Mouse (Mus musculus) forebrain, embryonic 16.5 days (tissue): ENCODE measurements at regions not wholly inside any gene's neighbourhood (a gene's known extent, or its start where the extent isn't known, plus 50 kb on each side); places are given as distances from the start of the nearest gene placed in this dataset.

ENCODE experiments used
- ATAC-seq: fragments of 200-750 bp; cut with Nextera tagmentation; 2 replicates; pipeline ENCODE4 v1.8.0; 2017; ENCODE audit warnings: mild to moderate bottlenecking, moderate library complexity
- H3K27ac ChIP-seq: fragments of 300-500 bp; sonication (generic); 2 replicates; pipeline ENCODE4 v1.5.1; 2014; ENCODE audit warnings: low read length, control low read depth
- H3K27me3 ChIP-seq: fragments of 300-500 bp; sonication (generic); replicated peaks from 2 replicates; pipeline ENCODE4 v1.6.1; 2014; ENCODE audit warnings: low read length; ENCODE audit not compliant: control insufficient read depth, insufficient read depth
- H3K36me3 ChIP-seq: fragments of 300-500 bp; sonication (generic); 2 replicates; pipeline ENCODE4 v1.6.1; 2014; ENCODE audit not compliant: control insufficient read depth, insufficient read depth
- H3K4me1 ChIP-seq: fragments of 300-500 bp; sonication (generic); replicated peaks from 2 replicates; pipeline ENCODE4 v1.6.1; 2014; ENCODE audit warnings: low read length; ENCODE audit not compliant: control insufficient read depth, insufficient read depth
- H3K4me2 ChIP-seq: fragments of 300-500 bp; sonication (generic); 2 replicates; pipeline ENCODE4 v1.6.1; 2014; ENCODE audit warnings: mild to moderate bottlenecking, low read length, control low read depth
- H3K4me3 ChIP-seq: fragments of 300-500 bp; sonication (generic); replicated peaks from 2 replicates; pipeline ENCODE4 v1.5.1; 2014; ENCODE audit warnings: mild to moderate bottlenecking, low read length, control low read depth
- H3K9ac ChIP-seq: fragments of 300-500 bp; sonication (generic); replicated peaks from 2 replicates; pipeline ENCODE4 v1.6.1; 2014; ENCODE audit warnings: low read depth, low read length, control low read depth
- H3K9me3 ChIP-seq: fragments of 300-500 bp; sonication (generic); 2 replicates; pipeline ENCODE4 v1.6.1; 2016; ENCODE audit warnings: low read length; ENCODE audit not compliant: control insufficient read depth
- WGBS: fragments of 180-500 bp; shearing (Covaris S2); extraction: QIAGEN DNeasy Blood & Tissue Kit; methylation state at CpG from one replicate; pipeline ENCODE4 v1.1.7; 2014; 5-methylcytosine and 5-hydroxymethylcytosine counted together

GRCm38 (mm10) chr6:51006074-51006591 lies 351.9 kb upstream of the Npvf start:
- peak; percentile 76 for ATAC-seq
- H3K4me1 ChIP-seq, result peaks cover 18% of the 10 kb centered on the region
- 7% methylated on average over 11 of the region's 11 CpGs for WGBS
- no peak overlapping the region for H3K4me3 ChIP-seq
- no peaks in the 10 kb centered on the region for H3K9me3 ChIP-seq
- peak overlapping the region; percentile 1 for H3K4me2 ChIP-seq
- H3K36me3 ChIP-seq, result no peaks in the 10 kb centered on the region
- no peak overlapping the region for H3K9ac ChIP-seq
- no peak overlapping the region for H3K27ac ChIP-seq
- H3K27me3 ChIP-seq, result no peaks in the 10 kb centered on the region

- Histone ChIP-seq H3K9ac (no peak overlapping the region), H3K4me1 (peaks cover 10% of the 10 kb centered on the region), H3K27me3 (no peaks in the 10 kb centered on the region), H3K9me3 (no peaks in the 10 kb centered on the region), H3K4me2 (no peak overlapping the region), H3K36me3 (no peaks in the 10 kb centered on the region), H3K27ac (no peak overlapping the region), H3K4me3 (no peak overlapping the region)
- no peak for ATAC-seq
- WGBS, result 76% methylated on average over 14 of the region's 14 CpGs
Measured at GRCm38 (mm10) chr6:51009526-51010340, 355.5 kb upstream of the Npvf start.

GRCm38 (mm10) chr6:51010536-51010935 lies 356.3 kb upstream of the Npvf start:
- 75% methylated on average over 1 of the region's 1 CpGs for whole genome bisulfite sequencing
- Histone ChIP-seq H3K4me1 (peaks cover 7% of the 10 kb centered on the region), H3K4me3 (no peak overlapping the region), H3K9me3 (no peaks in the 10 kb centered on the region), H3K9ac (no peak overlapping the region), H3K36me3 (no peaks in the 10 kb centered on the region), H3K27me3 (no peaks in the 10 kb centered on the region), H3K4me2 (no peak overlapping the region), H3K27ac (no peak overlapping the region)
- no peak for ATAC-seq

- H3K4me2 ChIP-seq, result no peak overlapping the region
- peaks cover 4% of the 10 kb centered on the region; the same call in 1 of the 2 replicates for H3K4me1 ChIP-seq
- WGBS, result 90% methylated on average over 15 of the region's 15 CpGs
- H3K4me3 ChIP-seq, result no peak overlapping the region
- H3K36me3 ChIP-seq, result no peaks in the 10 kb centered on the region
- H3K9ac ChIP-seq, result no peak overlapping the region
- H3K27me3 ChIP-seq, result no peaks in the 10 kb centered on the region
- H3K27ac ChIP-seq, result no peak overlapping the region
- ATAC-seq, result no peak
- no peaks in the 10 kb centered on the region for H3K9me3 ChIP-seq
Measured at GRCm38 (mm10) chr6:51012086-51012830, 358.0 kb upstream of the Npvf start.

- no peak overlapping the region for H3K27ac ChIP-seq
- peaks cover 4% of the 10 kb centered on the region; the same call in 1 of the 2 replicates for H3K4me1 ChIP-seq
- no peak overlapping the region for H3K9ac ChIP-seq
- no peak overlapping the region for H3K4me2 ChIP-seq
- H3K9me3 ChIP-seq, result no peaks in the 10 kb centered on the region
- no peaks in the 10 kb centered on the region for H3K36me3 ChIP-seq
- ATAC-seq, result peak; percentile 45; the same call in 1 of the 2 replicates
- no peak overlapping the region for H3K4me3 ChIP-seq
- H3K27me3 ChIP-seq, result no peaks in the 10 kb centered on the region
- 42% methylated on average over 2 of the region's 2 CpGs for WGBS
Measured at GRCm38 (mm10) chr6:51015735-51016134, 361.5 kb upstream of the Npvf start.

GRCm38 (mm10) chr6:51016441-51017070 lies 362.3 kb upstream of the Npvf start:
- H3K4me2 ChIP-seq, result no peak overlapping the region
- H3K27me3 ChIP-seq, result no peaks in the 10 kb centered on the region
- peak; percentile 54; the same call in 1 of the 2 replicates for ATAC-seq
- no peak overlapping the region for H3K27ac ChIP-seq
- H3K9ac ChIP-seq, result no peak overlapping the region
- H3K4me3 ChIP-seq, result no peak overlapping the region
- peaks cover 4% of the 10 kb centered on the region; the same call in 1 of the 2 replicates for H3K4me1 ChIP-seq
- no peaks in the 10 kb centered on the region for H3K9me3 ChIP-seq
- WGBS, result 42% methylated on average over 5 of the region's 5 CpGs
- no peaks in the 10 kb centered on the region for H3K36me3 ChIP-seq

- peaks cover 4% of the 10 kb centered on the region; the same call in 1 of the 2 replicates for H3K4me1 ChIP-seq
- H3K9ac ChIP-seq, result no peak overlapping the region
- 90% methylated on average over 9 of the region's 9 CpGs for WGBS
- no peaks in the 10 kb centered on the region for H3K9me3 ChIP-seq
- H3K4me2 ChIP-seq, result no peak overlapping the region
- no peak overlapping the region for H3K4me3 ChIP-seq
- H3K36me3 ChIP-seq, result no peaks in the 10 kb centered on the region
- ATAC-seq, result no peak
- no peak overlapping the region for H3K27ac ChIP-seq
- no peaks in the 10 kb centered on the region for H3K27me3 ChIP-seq
Measured at GRCm38 (mm10) chr6:51017260-51017999, 363.2 kb upstream of the Npvf start.

- Histone ChIP-seq H3K9me3 (no peaks in the 10 kb centered on the region), H3K27me3 (no peaks in the 10 kb centered on the region), H3K9ac (no peak overlapping the region), H3K4me2 (no peak overlapping the region), H3K36me3 (no peaks in the 10 kb centered on the region), H3K4me1 (no peaks in the 10 kb centered on the region), H3K27ac (no peak overlapping the region), H3K4me3 (no peak overlapping the region)
- ATAC-seq, result no peak
- WGBS, result 79% methylated on average over 6 of the region's 6 CpGs
Measured at GRCm38 (mm10) chr6:51021206-51021605, 367.0 kb upstream of the Npvf start.
